Mouse (Mus musculus) heart, postnatal 0 days (tissue): ENCODE measurements at regions not wholly inside any gene's neighbourhood (a gene's known extent, or its start where the extent isn't known, plus 50 kb on each side); places are given as distances from the start of the nearest gene placed in this dataset.

Source experiments
- CTCF ChIP-seq: IDR thresholded peaks from 2 replicates; pipeline ENCODE4 v1.5.1; 2016; ENCODE audit warnings: antibody characterized with exemption, control low read depth, low read depth
- EP300 ChIP-seq: IDR thresholded peaks from 2 replicates; pipeline ENCODE4 v1.6.1; 2016; ENCODE audit warnings: antibody characterized with exemption, low read depth

DNA sequence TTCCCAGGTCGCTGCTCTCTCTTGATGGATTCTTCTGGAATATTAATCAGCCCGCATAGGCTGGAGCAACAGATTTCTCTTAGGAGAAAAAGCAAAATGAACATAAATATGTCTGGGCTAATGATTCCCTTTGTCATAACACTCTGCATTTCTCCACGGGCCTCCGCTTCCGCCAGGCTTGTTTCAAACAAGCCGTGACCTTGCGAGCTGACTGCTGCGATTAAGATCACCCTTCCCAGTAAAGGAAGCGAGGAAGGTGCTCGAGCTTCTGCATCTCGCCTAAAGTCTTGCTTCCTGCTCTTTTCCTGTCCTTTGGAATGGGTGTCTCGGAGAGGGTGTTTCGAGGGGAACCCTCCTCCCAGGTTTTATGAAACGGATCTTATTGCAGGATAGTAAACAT, 216.3 kb upstream of the Tle3 start:
- TF ChIP-seq CTCF: no peak
- TF ChIP-seq EP300: no peak
